Mouse (Mus musculus): Measurements from ENCODE around the gene Pdcd1.
"Not testable (repeated sequence)": the region's sequence is repeated elsewhere in the genome, so short reads cannot be mapped to it uniquely, and the experiment has no call there.

Pdcd1 gene

GRCm38 (mm10) chr1:94028741-94029140 lies 23.6 kb downstream of the Pdcd1 start:
- DNase-seq (ENCODE audit: low spot score), result no peak

- no peak for DNase-seq (ENCODE audit: low spot score)
Observed at GRCm38 (mm10) chr1:94027506-94028108, 24.7 kb downstream of the Pdcd1 start.

DNA sequence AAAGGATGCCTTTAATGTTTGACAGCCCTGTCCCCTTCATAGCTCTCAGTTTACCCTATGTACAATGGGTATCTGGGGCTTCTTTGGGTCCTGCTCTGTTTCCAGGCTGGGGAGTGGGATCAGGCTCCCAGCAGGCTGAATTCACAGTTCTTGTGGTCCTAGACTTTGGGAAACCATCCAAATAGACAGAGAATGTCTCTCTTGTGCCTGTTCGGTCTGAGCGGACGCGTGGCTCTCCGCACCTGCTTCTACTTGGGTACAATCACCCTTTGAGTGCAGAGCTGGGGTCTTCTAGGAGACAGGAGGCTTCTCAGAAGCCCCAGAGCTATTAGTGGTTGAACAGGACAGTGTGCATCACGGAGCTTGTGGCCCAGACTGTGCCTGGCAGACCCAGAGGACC lies 32.2 kb downstream of the Pdcd1 start, which contains the start of gene Neu4:
Gene Neu4, plus strand, starts transcription at position 301 of the 400 bp plus-strand sequence.
- DNase-seq (ENCODE audit: low spot score), result no peak

- DNase-seq (ENCODE audit: low spot score), result no peak
Observed at GRCm38 (mm10) chr1:94011643-94012042, 40.7 kb downstream of the Pdcd1 start.

DNA sequence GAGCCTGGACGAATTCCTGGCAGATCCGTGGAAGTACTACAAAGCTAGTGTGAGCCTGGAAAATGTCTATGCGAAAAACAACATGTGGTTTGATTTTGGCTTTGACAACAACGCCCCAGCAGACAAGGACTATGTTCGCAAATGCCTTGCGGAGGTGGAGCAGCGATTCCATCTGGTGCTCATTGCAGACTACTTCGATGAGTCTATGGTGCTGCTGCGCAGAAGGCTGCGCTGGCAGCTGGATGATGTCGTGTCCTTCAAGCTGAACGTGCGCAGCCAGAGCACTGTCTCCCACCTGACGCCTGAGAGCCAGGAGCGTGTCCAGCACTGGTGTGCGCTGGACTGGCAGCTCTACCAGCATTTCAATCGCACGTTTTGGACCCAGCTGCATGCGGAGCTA lies 43.5 kb downstream of the Pdcd1 start:
- DNase-seq (ENCODE audit: low spot score), result peak; percentile 86

GRCm38 (mm10) chr1:94005954-94006506 lies 46.3 kb downstream of the Pdcd1 start:
- DNase-seq (ENCODE audit: low spot score), result not testable (repeated sequence)

DNA sequence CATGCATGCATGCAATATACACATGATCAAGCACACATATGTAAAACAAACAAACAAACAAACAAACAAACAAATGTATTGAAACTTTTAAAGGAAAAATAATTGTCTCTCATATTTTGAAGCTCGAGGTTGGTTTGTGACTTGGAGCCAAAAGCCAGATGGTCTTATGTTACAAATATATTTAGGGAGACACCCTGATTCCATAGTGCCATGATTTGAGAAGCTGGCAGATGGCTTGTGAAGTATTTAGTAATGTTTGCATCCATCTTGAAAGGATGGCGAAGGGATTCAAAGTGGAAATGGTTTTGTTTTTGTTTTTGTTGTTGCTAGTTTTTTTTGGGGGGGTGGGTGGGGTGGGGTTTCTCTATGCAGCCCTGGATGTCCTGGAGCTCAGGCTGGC lies 51.3 kb downstream of the Pdcd1 start:
- DNase-seq (ENCODE audit: low spot score), result no peak

- not testable (repeated sequence) for DNase-seq (ENCODE audit: low spot score)
Observed at GRCm38 (mm10) chr1:93991491-93991890, 60.9 kb downstream of the Pdcd1 start.

DNA sequence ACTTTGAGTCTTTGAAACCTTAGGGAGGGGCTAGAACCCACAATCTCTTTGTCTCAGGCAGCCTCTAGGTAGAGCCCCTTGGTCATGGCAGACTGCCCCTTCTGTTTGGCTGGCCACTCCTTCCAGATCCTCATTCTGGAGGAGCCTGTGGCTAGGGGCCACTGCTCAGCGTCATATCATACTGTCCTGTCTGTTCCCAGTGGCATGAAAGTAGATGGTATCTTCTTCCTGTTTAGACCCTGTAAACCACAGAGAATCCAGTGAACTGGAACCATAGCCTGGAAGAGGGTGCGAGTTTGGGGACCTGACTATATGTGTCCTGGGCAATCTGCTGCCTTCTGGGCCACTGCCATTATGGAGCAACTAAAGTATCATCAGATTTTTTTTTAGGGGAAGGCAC lies 61.3 kb downstream of the Pdcd1 start:
- DNase-seq (ENCODE audit: low spot score), result not testable (repeated sequence)

GRCm38 (mm10) chr1:93990209-93990608 lies 62.1 kb downstream of the Pdcd1 start, which contains the start of gene Gal3st2c:
TSS of gene Gal3st2c (plus strand) at chr1:93990509.
- DNase-seq (ENCODE audit: low spot score), result not testable (repeated sequence)

DNA sequence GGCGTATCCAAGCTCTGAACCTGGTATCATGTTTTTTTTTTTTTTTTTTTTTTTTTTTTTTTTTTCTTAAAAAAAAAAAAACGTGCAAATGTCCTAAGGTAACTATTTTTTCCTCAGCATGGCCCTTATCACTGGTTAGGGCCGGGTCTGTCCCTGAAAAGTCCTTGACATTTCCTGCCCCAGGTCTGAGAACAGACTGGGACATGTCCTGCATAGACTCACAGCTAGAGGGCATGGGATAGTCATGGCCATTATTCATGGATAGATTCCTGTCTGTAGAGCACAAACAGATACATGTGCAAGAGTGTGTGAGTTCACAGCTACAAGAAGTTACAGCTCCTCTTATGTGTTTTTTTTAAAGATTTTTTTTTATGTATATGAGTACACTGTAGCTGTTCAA lies 63.6 kb downstream of the Pdcd1 start:
- DNase-seq (ENCODE audit: low spot score), result no peak
